Mouse (Mus musculus) liver, embryonic 14.5 days (tissue): ENCODE data around the gene Lta. TPM values are rescaled to one million over a fixed set of nuclear protein-coding genes. Genes with fewer than 3 reads are reported as not detected.

ENCODE experiments used
- ATAC-seq: fragments of 200-750 bp; cut with Nextera tagmentation; 2 replicates; pipeline ENCODE4 v1.8.0; 2017; ENCODE audit warnings: moderate number of reproducible peaks, mild to moderate bottlenecking, moderate library complexity; ENCODE audit not compliant: insufficient read depth
- DNase-seq, 3 experiments: peaks; one replicate each; pipeline ENCODE4 v3.0.0-alpha.2; 2012 to 2013; ENCODE audit warnings: low read depth in 3 of 3, low spot score in 3 of 3
- H3K27ac ChIP-seq: fragments of 300-500 bp; sonication (generic); 2 replicates; pipeline ENCODE4 v1.5.1; 2014; ENCODE audit warnings: moderate library complexity, mild to moderate bottlenecking, control low read depth, inconsistent platforms
- H3K27me3 ChIP-seq: fragments of 300-500 bp; sonication (generic); 2 replicates; pipeline ENCODE4 v1.6.1; 2014; ENCODE audit warnings: mild to moderate bottlenecking, low read length, moderate library complexity; ENCODE audit not compliant: control insufficient read depth, insufficient read depth
- H3K36me3 ChIP-seq: fragments of 300-500 bp; sonication (generic); replicated peaks from 2 replicates; pipeline ENCODE4 v1.6.1; 2014; ENCODE audit warnings: low read depth; ENCODE audit not compliant: control insufficient read depth, insufficient read depth
- H3K4me1 ChIP-seq, 2 experiments: fragments of 200-500 bp in 1 of 2; fragments of 300-500 bp in 1 of 2; sonication (generic) in 1 of 2; replicated peaks; 2 replicates each; pipeline ENCODE4 v1.6.1; 2012 to 2014; ENCODE audit warnings: antibody characterized with exemption in 1 of 2, inconsistent platforms in 1 of 2, low read length in 1 of 2; ENCODE audit not compliant: control insufficient read depth in 2 of 2, insufficient read depth in 2 of 2
- H3K4me2 ChIP-seq: fragments of 300-500 bp; sonication (generic); 2 replicates; pipeline ENCODE4 v1.6.1; 2014; ENCODE audit warnings: low read depth, mild to moderate bottlenecking, control low read depth, moderate library complexity
- H3K4me3 ChIP-seq, 2 experiments: fragments of 200-500 bp in 1 of 2; fragments of 300-500 bp in 1 of 2; sonication (generic) in 1 of 2; 2 replicates each; pipeline ENCODE4 v1.5.1; 2012 to 2014; ENCODE audit warnings: low read depth in 2 of 2, low read length in 2 of 2, mild to moderate bottlenecking in 2 of 2, control low read depth in 1 of 2, inconsistent platforms in 1 of 2, moderate library complexity in 1 of 2; ENCODE audit not compliant: insufficient read depth in 1 of 2
- H3K9ac ChIP-seq: fragments of 300-500 bp; sonication (generic); replicated peaks from 2 replicates; pipeline ENCODE4 v1.6.1; 2014; ENCODE audit warnings: mild to moderate bottlenecking, control low read depth, moderate library complexity
- H3K9me3 ChIP-seq: fragments of 300-500 bp; sonication (generic); 2 replicates; pipeline ENCODE4 v1.6.1; 2016; ENCODE audit warnings: low read length, mixed read lengths; ENCODE audit not compliant: control insufficient read depth
- CTCF ChIP-seq: IDR thresholded peaks from 2 replicates; pipeline ENCODE4 v1.5.1; 2016; ENCODE audit warnings: antibody characterized with exemption, low read depth, control low read depth
- EP300 ChIP-seq: IDR thresholded peaks from 2 replicates; pipeline ENCODE4 v1.6.1; 2016; ENCODE audit warnings: antibody characterized with exemption, low read depth
- WGBS: fragments of 180-500 bp; shearing (Covaris S2); extraction: QIAGEN DNeasy Blood & Tissue Kit; methylation state at CpG from one replicate; pipeline ENCODE4 v1.1.7; 2014; ENCODE audit not compliant: insufficient replicate concordance; 5-methylcytosine and 5-hydroxymethylcytosine counted together
- polyA plus RNA-seq, 2 experiments: library from polyadenylated mRNA; depleted of rRNA in 1 of 2; stranded (reverse) in 1 of 2; unstranded in 1 of 2; fragments of >200 nt; fragmentation: Nextera tagmentation in 1 of 2; extraction: Ambion mirVana in 1 of 2; gene quantifications; 2 replicates each; pipeline versions ENCODE4 v1.2.1 to v1.2.3; 2012 to 2014

Lta gene
- polyA plus RNA-seq, 2 experiments, result 0.07 TPM; not detected in 1

- DNase-seq (no peak), ATAC-seq (peak; percentile 80)
- TF ChIP-seq EP300 (no peak), CTCF (no peak)
- 0 out of 2 replicates have a peak overlapping the region, but pooled peaks have one; percentile 15 for H3K9ac ChIP-seq
- H3K4me2 ChIP-seq, result peak overlapping the region; percentile 90
- H3K4me3 ChIP-seq, result peak overlapping the region; percentile 95 to 99
- H3K4me1 ChIP-seq, result peaks cover 4 to 21% of the 10 kb centered on the region in 2 experiments
- WGBS, result 25% methylated on average over 12 of the region's 12 CpGs
- H3K27ac ChIP-seq, result peak overlapping the region; percentile 88
- H3K36me3 ChIP-seq, result peaks cover 17% of the 10 kb centered on the region
- no peaks in the 10 kb centered on the region for H3K27me3 ChIP-seq
- no peaks in the 10 kb centered on the region for H3K9me3 ChIP-seq
These were observed 39.5 kb downstream of the Lta start for GRCm38 (mm10) chr17:35165451-35166155.

GRCm38 (mm10) chr17:35164568-35165450 is 40.3 kb downstream of the Lta start, which contains the start of gene Prrc2a:
Gene Prrc2a (minus strand): TSS chr17:35164897.
- peak within 1 kb of the TSS; percentile 99 for H3K9ac ChIP-seq
- H3K9me3 ChIP-seq, result no peaks in the 10 kb centered on the region
- WGBS, result under 1% methylated on average over 72 of the region's 89 CpGs
- TF ChIP-seq EP300 (0 out of 2 replicates have a peak, but pooled peaks have one; percentile 10), CTCF (no peak)
- peak within 1 kb of the TSS; percentile 88 for H3K27ac ChIP-seq
- H3K4me1 ChIP-seq, result peaks cover 4 to 21% of the 10 kb centered on the region in 2 experiments
- H3K4me3 ChIP-seq, result peak within 1 kb of the TSS; percentile 95 to 99
- peak; percentile 95 for ATAC-seq
- H3K27me3 ChIP-seq, result no peaks in the 10 kb centered on the region
- H3K4me2 ChIP-seq, result peak within 1 kb of the TSS; percentile 90
- DNase-seq, result peak; percentile 97 to 98 (median 97)
- H3K36me3 ChIP-seq, result peaks cover 25% of the 10 kb centered on the region

GRCm38 (mm10) chr17:35164218-35164567 is 41.0 kb downstream of the Lta start:
- H3K9ac ChIP-seq, result peak overlapping the region; percentile 99
- H3K36me3 ChIP-seq, result peaks cover 31% of the 10 kb centered on the region
- TF ChIP-seq CTCF (no peak), EP300 (no peak)
- H3K9me3 ChIP-seq, result no peaks in the 10 kb centered on the region
- H3K27me3 ChIP-seq, result no peaks in the 10 kb centered on the region
- WGBS, result 0% methylated on average over 25 of the region's 28 CpGs
- H3K4me2 ChIP-seq, result peak overlapping the region; percentile 90
- peak overlapping the region; percentile 95 to 99 for H3K4me3 ChIP-seq
- DNase-seq (peak in 2 of 3 experiments; percentile 7 to 11), ATAC-seq (no peak)
- peak overlapping the region; percentile 82 for H3K27ac ChIP-seq
- peaks cover 4 to 21% of the 10 kb centered on the region in 2 experiments for H3K4me1 ChIP-seq

- no peaks in the 10 kb centered on the region for H3K27me3 ChIP-seq
- H3K4me3 ChIP-seq, result peak overlapping the region; percentile 95 to 99
- ATAC-seq (no peak), DNase-seq (peak in 2 of 3 experiments; percentile 9 to 35)
- TF ChIP-seq EP300, result no peak
- TF ChIP-seq CTCF, result no peak
- peaks cover 4 to 21% of the 10 kb centered on the region in 2 experiments for H3K4me1 ChIP-seq
- peak overlapping the region; percentile 99 for H3K9ac ChIP-seq
- peaks cover 38% of the 10 kb centered on the region for H3K36me3 ChIP-seq
- 13% methylated on average over 8 of the region's 8 CpGs for WGBS
- H3K4me2 ChIP-seq, result peak overlapping the region; percentile 90
- H3K27ac ChIP-seq, result peak overlapping the region; percentile 82
- H3K9me3 ChIP-seq, result no peaks in the 10 kb centered on the region
These were observed 41.6 kb downstream of the Lta start for GRCm38 (mm10) chr17:35163326-35164081.
